Mouse (Mus musculus): ENCODE data around the gene Cse1l.

Gene Cse1l

DNA sequence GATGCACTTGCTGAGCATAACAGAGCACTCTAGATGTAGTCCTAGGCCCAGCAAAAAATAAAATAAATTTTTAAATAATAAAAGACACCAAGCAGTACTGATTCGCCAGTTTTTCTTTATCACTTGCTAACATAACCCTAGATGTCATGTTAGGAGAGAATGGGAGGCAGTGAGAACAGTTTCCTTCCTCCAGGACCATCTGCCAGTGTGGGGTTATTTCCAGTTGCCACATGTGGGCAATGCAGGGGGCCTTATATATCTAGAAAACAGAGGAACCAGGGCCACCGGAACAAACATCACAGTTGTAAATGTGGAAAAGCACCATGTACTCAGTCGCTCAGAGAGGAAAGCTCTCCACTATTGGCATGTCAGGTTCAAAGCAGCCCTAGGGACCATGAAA is 71.7 kb downstream of the Cse1l start:
- no peak for DNase-seq

DNA sequence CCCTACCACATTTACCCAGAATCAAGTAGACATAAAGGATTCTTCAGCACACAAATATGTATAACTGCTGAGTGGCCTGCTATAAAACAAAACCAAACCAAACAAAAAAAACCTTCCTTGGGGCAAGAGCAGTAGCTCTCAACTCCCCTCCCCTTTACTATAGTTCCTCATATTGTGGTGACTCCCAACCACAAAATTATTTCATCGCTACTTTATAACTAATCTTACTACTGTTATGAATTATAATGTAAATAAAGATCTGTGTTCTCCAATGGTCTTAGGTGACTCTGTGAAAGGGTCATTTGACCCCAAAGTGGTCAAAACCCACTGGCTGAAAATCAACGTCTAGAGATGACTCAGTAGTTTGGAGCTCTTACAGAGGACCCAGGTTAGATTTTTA is 74.3 kb downstream of the Cse1l start:
- DNase-seq, result no peak

DNA sequence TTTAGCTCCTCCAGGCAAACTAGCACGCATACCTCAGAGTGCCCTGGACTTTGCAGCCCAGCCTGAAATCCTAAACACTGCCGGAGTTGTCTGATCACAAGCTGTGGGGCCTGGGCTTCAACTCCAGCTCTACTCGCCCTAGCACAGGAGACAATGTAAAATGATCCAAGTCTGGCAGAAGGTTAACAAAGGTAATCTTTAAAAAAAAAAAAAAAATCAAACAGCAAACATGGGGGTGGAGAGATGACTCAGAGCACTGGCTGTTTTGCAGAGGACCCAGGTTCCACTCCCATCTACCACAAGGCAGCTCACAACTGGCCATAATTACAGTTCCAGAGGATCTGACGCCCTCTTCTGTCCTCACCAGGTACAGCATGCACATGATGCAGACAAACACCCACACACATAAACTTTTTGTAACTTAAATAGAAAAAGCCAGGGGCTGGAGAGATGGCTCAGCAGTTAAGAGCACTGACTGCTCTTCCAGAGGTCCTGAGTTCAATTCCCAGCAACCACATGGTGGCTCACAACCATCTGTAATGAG is 77.6 kb downstream of the Cse1l start:
- no peak for DNase-seq

DNA sequence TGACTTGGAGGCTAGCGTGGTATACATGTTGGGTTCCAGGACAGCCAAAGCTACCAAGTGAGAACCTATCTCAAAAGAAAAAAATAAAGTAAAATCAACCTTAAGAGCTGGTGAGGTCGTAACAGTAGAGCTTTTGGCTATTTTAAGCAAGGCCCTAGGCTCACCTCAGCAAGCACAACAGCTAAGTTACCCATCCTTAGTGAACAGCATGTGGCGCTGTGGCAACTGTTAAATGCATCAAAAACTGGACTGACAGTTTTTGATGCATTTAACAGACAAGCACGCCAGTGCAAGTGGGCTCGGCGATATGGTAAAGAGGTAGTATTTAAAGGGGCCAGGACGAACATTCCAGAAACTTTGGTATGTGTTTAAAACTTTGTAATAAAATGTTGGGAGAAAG is 85.0 kb downstream of the Cse1l start:
- DNase-seq, result no peak

DNA sequence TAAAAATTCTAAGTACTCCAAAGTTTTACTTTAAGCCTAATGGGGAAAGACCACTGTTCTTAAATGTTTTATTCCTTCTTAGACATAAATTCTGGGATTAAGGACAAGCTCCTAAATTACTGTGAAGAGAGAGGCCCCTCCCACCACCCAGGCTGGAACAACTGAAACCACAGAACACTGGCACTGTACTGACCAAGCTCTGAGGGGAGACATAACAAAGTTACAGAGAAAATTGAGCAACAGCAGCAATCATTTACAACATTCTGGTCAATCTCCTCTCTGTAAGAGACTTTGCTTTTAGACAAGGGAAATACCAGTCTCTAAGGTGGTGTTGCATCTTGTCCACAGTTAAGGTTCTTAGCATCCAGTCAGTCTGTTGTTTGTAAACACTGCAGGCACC is 86.1 kb downstream of the Cse1l start:
- no peak for DNase-seq

DNA sequence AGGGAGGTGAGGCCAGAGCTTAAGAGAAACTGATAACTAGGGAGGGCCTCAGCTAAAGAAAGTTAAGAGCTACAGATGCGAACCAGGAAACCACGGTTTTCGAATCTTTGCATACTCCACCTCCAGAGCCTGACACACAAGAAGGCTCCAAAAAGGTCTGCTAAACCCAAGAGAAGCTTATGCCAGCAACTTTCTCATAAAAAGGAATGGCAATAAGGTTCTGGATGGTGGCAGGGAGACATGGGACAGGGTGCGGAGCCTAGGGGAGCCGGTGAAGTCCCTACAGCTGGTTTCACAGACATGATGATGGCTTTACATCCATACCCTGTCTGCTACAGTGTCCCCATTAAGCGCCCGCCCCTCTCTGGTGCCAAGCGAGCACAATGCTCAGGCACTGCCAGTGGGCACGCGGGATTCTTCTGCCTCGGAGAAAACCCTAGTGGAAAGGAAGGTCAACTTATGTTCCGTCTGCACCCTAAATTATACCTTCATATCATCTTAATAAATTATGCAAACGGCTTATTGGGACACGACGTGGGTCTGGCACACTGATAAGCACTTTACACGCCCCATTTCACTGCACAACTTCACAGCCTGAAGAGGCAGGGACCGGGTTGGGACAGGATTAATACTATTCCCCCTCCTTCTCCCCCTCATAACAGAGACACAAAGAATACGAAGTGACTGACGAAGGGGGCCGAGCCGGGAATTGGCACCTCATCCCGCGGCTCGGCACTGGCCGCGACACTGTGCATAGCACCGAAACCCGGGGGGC is 89.4 kb downstream of the Cse1l start:
- DNase-seq, result peak; percentile 34
